Mouse (Mus musculus) limb, embryonic 13.5 days (tissue): Measurements from ENCODE around the gene Acss1. TPM values are rescaled to one million over a fixed set of nuclear protein-coding genes. Genes with fewer than 3 reads are reported as not detected.

Experiments
- ATAC-seq: fragments of 200-750 bp; cut with Nextera tagmentation; 2 replicates; pipeline ENCODE4 v1.8.0; 2017; ENCODE audit warnings: low read depth, moderate number of reproducible peaks, moderate TSS enrichment; ENCODE audit not compliant: low FRiP score
- H3K27ac ChIP-seq: fragments of 300-500 bp; sonication (generic); 2 replicates; pipeline ENCODE4 v1.5.1; 2015; ENCODE audit warnings: inconsistent platforms, mild to moderate bottlenecking, moderate library complexity
- H3K27me3 ChIP-seq: fragments of 300-500 bp; sonication (generic); 2 replicates; pipeline ENCODE4 v1.6.1; 2015; ENCODE audit warnings: mild to moderate bottlenecking, inconsistent platforms
- H3K36me3 ChIP-seq: fragments of 300-500 bp; sonication (generic); 2 replicates; pipeline ENCODE4 v1.6.1; 2015; ENCODE audit warnings: inconsistent platforms, mild to moderate bottlenecking, moderate library complexity
- H3K4me1 ChIP-seq: fragments of 300-500 bp; sonication (generic); 2 replicates; pipeline ENCODE4 v1.6.1; 2015; ENCODE audit warnings: inconsistent platforms
- H3K4me2 ChIP-seq: fragments of 300-500 bp; sonication (generic); replicated peaks from 2 replicates; pipeline ENCODE4 v1.6.1; 2015; ENCODE audit warnings: inconsistent platforms, mild to moderate bottlenecking, moderate library complexity
- H3K4me3 ChIP-seq: fragments of 300-500 bp; sonication (generic); 2 replicates; pipeline ENCODE4 v1.5.1; 2015; ENCODE audit warnings: moderate library complexity, mild to moderate bottlenecking, inconsistent platforms
- H3K9ac ChIP-seq: fragments of 300-500 bp; sonication (generic); 2 replicates; pipeline ENCODE4 v1.6.1; 2015; ENCODE audit warnings: mild to moderate bottlenecking, inconsistent platforms
- H3K9me3 ChIP-seq: fragments of 300-500 bp; sonication (generic); 2 replicates; pipeline ENCODE4 v1.6.1; 2016; ENCODE audit warnings: inconsistent platforms
- WGBS: fragments of 180-500 bp; shearing (Covaris S2); methylation state at CpG from one replicate; pipeline ENCODE4 v1.1.7; 2015; 5-methylcytosine and 5-hydroxymethylcytosine counted together
- polyA plus RNA-seq: library from polyadenylated mRNA; unstranded; fragments of >200 nt; fragmentation: Nextera tagmentation; extraction: Ambion mirVana; gene quantifications from 2 replicates; pipeline ENCODE4 v1.2.1, GENCODE M21; 2015

Gene Acss1
- polyA plus RNA-seq, 1 experiment from 2014 or later, result 4.5 TPM

GRCm38 (mm10) chr2:150675525-150675924 lies 7.2 kb upstream of the Acss1 start:
- H3K9me3 ChIP-seq, result no peaks in the 10 kb centered on the region
- no peak overlapping the region for H3K9ac ChIP-seq
- ATAC-seq, result no peak
- WGBS, result 21% methylated on average over 1 of the region's 1 CpGs
- peaks cover 3% of the 10 kb centered on the region; the same call in 1 of the 2 replicates for H3K27me3 ChIP-seq
- no peak overlapping the region for H3K27ac ChIP-seq
- H3K4me2 ChIP-seq, result no peak overlapping the region
- no peak overlapping the region for H3K4me3 ChIP-seq
- no peaks in the 10 kb centered on the region for H3K4me1 ChIP-seq
- H3K36me3 ChIP-seq, result no peaks in the 10 kb centered on the region

DNA sequence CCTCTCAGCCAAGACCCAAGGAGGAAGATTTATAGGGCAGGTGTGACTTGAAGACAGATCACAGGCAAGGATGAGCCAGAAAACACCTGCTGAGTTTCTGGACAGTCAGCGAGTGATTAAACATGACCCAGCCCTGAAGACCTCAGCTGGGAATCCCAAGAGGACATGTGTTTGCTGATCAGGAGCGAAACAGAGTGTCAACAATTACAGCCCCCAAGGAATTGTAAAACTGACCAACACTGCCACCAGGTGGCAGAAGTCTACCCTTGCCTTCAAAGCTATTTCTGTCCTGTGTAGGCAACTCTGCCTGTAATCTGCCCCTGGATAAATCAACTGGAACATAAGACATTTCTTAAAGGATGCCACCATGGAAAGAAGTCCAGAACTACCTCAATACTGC lies 6.6 kb upstream of the Acss1 start:
- peak; percentile 68 for ATAC-seq
- Histone ChIP-seq H3K9ac (no peak overlapping the region), H3K9me3 (no peaks in the 10 kb centered on the region), H3K27ac (no peak overlapping the region), H3K4me2 (no peak overlapping the region), H3K27me3 (peaks cover 4% of the 10 kb centered on the region), H3K36me3 (no peaks in the 10 kb centered on the region), H3K4me1 (no peaks in the 10 kb centered on the region), H3K4me3 (no peak overlapping the region)
- 4% methylated on average over 2 of the region's 2 CpGs for WGBS

DNA sequence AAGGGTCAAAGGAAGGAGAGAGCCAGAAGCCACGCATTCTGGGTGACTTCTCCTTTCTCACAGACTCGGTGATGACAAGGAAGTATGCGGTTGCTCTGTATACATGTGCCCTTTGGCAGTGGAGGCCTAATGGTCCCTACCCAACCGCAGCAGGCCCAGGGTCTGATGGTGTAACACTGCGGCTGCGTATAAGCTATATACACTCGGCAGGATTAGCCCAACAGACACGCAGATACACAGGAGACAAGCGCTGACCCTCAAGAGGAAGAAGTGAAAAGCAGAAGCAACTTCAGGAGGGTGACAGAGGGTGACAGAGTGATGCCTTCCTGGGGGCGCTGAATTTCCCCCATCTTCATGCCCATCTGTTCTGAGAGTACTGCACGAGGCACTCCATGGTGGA lies 5.6 kb upstream of the Acss1 start:
- H3K27me3 ChIP-seq, result peaks cover 13% of the 10 kb centered on the region
- no peak for ATAC-seq
- H3K9ac ChIP-seq, result no peak overlapping the region
- H3K27ac ChIP-seq, result no peak overlapping the region
- no peaks in the 10 kb centered on the region for H3K4me1 ChIP-seq
- H3K36me3 ChIP-seq, result no peaks in the 10 kb centered on the region
- H3K4me3 ChIP-seq, result no peak overlapping the region
- no peaks in the 10 kb centered on the region for H3K9me3 ChIP-seq
- WGBS, result 83% methylated on average over 11 of the region's 11 CpGs
- no peak overlapping the region for H3K4me2 ChIP-seq

GRCm38 (mm10) chr2:150671609-150672290 lies 3.5 kb upstream of the Acss1 start:
- ATAC-seq, result no peak
- peaks cover 32% of the 10 kb centered on the region for H3K27me3 ChIP-seq

GRCm38 (mm10) chr2:150670926-150671325 lies 2.6 kb upstream of the Acss1 start:
- no peaks in the 10 kb centered on the region for H3K36me3 ChIP-seq
- 97% methylated on average over 1 of the region's 1 CpGs for WGBS
- ATAC-seq, result no peak
- no peak overlapping the region for H3K4me3 ChIP-seq
- H3K4me1 ChIP-seq, result peaks cover 13% of the 10 kb centered on the region
- no peak overlapping the region for H3K27ac ChIP-seq
- no peak overlapping the region for H3K4me2 ChIP-seq
- no peak overlapping the region for H3K9ac ChIP-seq
- H3K27me3 ChIP-seq, result peaks cover 38% of the 10 kb centered on the region
- no peaks in the 10 kb centered on the region for H3K9me3 ChIP-seq

More at GRCm38 (mm10) chr2:150671609-150672290, 3.5 kb upstream of the Acss1 start:
- no peak overlapping the region for H3K9ac ChIP-seq
- no peak overlapping the region for H3K4me3 ChIP-seq
- no peak overlapping the region for H3K27ac ChIP-seq
- WGBS, result 77% methylated on average over 8 of the region's 8 CpGs
- no peaks in the 10 kb centered on the region for H3K36me3 ChIP-seq
- H3K9me3 ChIP-seq, result no peaks in the 10 kb centered on the region
- peaks cover 13% of the 10 kb centered on the region for H3K4me1 ChIP-seq
- no peak overlapping the region for H3K4me2 ChIP-seq

GRCm38 (mm10) chr2:150669454-150670045 lies 1.2 kb upstream of the Acss1 start:
- Histone ChIP-seq H3K27ac (no peak overlapping the region), H3K4me1 (peaks cover 13% of the 10 kb centered on the region), H3K9me3 (no peaks in the 10 kb centered on the region), H3K9ac (no peak overlapping the region), H3K4me2 (no peak overlapping the region), H3K27me3 (peaks cover 51% of the 10 kb centered on the region), H3K4me3 (no peak overlapping the region), H3K36me3 (no peaks in the 10 kb centered on the region)
- no peak for ATAC-seq
- 71% methylated on average over 2 of the region's 2 CpGs for WGBS

DNA sequence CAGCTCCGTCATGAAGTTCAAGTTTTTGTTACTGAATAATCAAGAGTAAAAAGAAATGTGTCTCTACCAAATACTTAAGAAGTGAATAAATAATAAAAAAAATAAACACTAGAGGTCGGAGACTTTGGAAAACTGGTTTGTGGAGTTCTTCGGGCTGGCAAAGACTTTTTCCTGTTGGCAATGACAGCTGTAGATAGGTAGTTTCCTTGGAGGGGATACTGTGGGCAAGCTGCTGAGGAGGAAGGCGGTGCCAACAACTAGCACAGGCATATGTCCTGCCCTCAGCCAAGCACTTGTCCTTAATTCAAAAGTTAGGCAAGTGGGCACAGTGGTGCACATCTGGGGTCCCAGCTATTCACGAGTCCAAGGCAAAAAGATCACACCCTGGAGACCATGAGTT lies 656 bp upstream of the Acss1 start:
- Histone ChIP-seq H3K9me3 (no peaks in the 10 kb centered on the region), H3K4me3 (no peak overlapping the region), H3K9ac (no peak overlapping the region), H3K4me2 (no peak overlapping the region), H3K27me3 (peaks cover 53% of the 10 kb centered on the region), H3K36me3 (no peaks in the 10 kb centered on the region), H3K27ac (no peak overlapping the region), H3K4me1 (peaks cover 13% of the 10 kb centered on the region)
- WGBS, result 80% methylated on average over 5 of the region's 5 CpGs
- no peak for ATAC-seq

GRCm38 (mm10) chr2:150667065-150667819 lies 1.1 kb downstream of the Acss1 start:
- no peaks in the 10 kb centered on the region for H3K36me3 ChIP-seq
- ATAC-seq, result no peak
- peaks cover 53% of the 10 kb centered on the region for H3K27me3 ChIP-seq

DNA sequence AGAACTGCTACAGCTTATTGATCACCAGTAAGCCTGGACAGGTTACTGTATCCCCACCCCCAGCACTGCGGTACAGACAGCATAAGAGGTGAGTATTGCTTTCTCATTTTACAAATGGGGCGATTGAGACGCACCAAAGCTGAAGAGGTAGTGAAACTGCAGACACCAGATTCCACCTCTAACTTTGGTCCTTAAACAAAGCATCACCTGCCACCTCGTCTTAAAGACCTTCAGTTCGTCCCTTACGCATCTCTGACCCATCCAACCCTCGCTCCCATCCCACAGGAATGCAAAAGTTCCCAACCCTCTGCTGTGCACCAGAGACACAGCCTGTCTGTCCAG lies 1.6 kb downstream of the Acss1 start:
- H3K9me3 ChIP-seq, result no peaks in the 10 kb centered on the region
- 50% methylated on average over 7 of the region's 7 CpGs for WGBS
- peak overlapping the region; percentile 70; the same call in 1 of the 2 replicates for H3K9ac ChIP-seq
- H3K27ac ChIP-seq, result no peak overlapping the region
- peaks cover 53% of the 10 kb centered on the region for H3K27me3 ChIP-seq
- peaks cover 16% of the 10 kb centered on the region for H3K4me1 ChIP-seq
- no peaks in the 10 kb centered on the region for H3K36me3 ChIP-seq
- no peak for ATAC-seq
- peak overlapping the region; percentile 96 for H3K4me2 ChIP-seq
- peak overlapping the region; percentile 64 for H3K4me3 ChIP-seq

More at GRCm38 (mm10) chr2:150667065-150667819, 1.1 kb downstream of the Acss1 start:
- Histone ChIP-seq H3K9me3 (no peaks in the 10 kb centered on the region), H3K27ac (no peak overlapping the region), H3K9ac (peak overlapping the region; percentile 70), H3K4me1 (peaks cover 16% of the 10 kb centered on the region), H3K4me2 (peak overlapping the region; percentile 96), H3K4me3 (peak overlapping the region; percentile 64)
- WGBS, result 4% methylated on average over 17 of the region's 17 CpGs

DNA sequence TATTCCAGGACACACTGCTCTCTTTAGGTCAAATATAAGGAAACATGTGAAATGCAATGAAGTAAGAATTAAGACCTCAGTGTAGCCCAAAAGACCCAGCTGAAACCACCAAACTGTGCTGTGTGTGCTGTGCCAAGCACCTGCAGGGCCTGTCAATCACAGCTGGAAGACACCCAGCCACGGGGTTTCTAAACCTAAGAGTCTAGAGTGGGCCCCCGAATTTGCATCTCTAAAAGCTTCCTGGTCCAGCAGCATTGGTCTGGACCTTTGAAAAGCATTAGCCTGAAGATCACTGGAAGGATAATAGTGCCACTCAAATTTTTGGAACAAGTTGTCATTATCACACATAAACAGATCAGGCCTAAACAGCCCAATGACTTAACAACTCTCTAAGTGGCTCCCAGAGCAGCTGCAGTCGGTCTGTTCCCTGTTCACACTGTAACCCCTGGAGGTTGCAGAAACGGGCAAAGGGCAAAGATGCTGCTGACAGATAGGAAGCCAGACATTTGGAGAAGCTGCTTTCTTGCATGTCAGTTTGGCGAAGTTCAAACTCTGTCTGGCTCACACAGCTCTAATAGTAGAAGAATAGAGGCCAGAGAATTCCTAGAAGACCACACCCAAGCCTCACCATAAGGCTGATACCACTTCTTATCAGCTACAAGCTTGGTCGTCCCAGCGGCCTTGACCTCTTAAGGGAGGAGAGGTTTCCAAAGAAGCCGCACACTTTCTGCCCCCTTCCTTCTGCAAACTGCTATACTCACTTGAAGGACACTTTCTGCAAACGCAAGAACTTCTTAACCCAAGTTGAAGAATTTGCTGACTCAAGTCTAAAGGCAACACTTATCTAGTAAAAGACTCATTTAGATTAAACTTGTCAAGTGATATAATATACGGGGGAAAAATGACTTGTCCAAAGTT lies 2.5 kb downstream of the Acss1 start:
- H3K4me1 ChIP-seq, result peaks cover 16% of the 10 kb centered on the region
- no peaks in the 10 kb centered on the region for H3K36me3 ChIP-seq
- H3K9ac ChIP-seq, result no peak overlapping the region
- H3K27me3 ChIP-seq, result peaks cover 51% of the 10 kb centered on the region
- H3K4me3 ChIP-seq, result no peak overlapping the region
- no peak overlapping the region for H3K27ac ChIP-seq
- WGBS, result 56% methylated on average over 10 of the region's 10 CpGs
- H3K4me2 ChIP-seq, result no peak overlapping the region
- no peaks in the 10 kb centered on the region for H3K9me3 ChIP-seq
- ATAC-seq, result no peak

- no peak for ATAC-seq
- no peak overlapping the region for H3K27ac ChIP-seq
- no peak overlapping the region for H3K4me3 ChIP-seq
- H3K9me3 ChIP-seq, result no peaks in the 10 kb centered on the region
- 57% methylated on average over 2 of the region's 2 CpGs for WGBS
- no peaks in the 10 kb centered on the region for H3K36me3 ChIP-seq
- peaks cover 50% of the 10 kb centered on the region for H3K27me3 ChIP-seq
- peaks cover 16% of the 10 kb centered on the region for H3K4me1 ChIP-seq
- no peak overlapping the region for H3K4me2 ChIP-seq
- H3K9ac ChIP-seq, result no peak overlapping the region
These were observed 3.3 kb downstream of the Acss1 start for GRCm38 (mm10) chr2:150665006-150665405.
